In the genomic region with DNA sequence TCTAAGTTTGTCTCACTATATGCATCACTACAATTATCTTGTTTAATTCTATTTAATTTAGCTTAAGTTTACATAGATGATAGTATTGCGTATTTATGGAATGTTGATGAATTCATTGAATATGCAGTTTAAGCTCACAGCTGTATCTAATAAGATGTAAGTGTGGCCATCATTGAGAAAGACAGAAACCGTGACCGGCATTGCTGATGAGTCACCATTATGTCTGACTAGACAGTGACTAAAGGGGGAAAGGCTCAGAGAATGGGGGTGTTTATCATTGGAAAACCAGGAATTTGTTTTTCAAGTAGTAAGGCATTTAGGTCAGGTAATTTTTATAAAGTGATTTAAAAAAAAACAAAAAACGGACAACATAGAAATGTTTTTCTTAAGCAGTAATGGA, we compare ENCODE assay signal across 27 mouse cellular contexts. TPM values are rescaled to one million over a fixed set of nuclear protein-coding genes. Genes with fewer than 3 reads are reported as not detected.
DNase-seq lines count a peak whose midpoint lies in the region; ATAC-seq and TF ChIP-seq lines count a peak whose summit lies in the region.
"Had no signal": no experiment of that assay in that cellular context is flagged by ENCODE, and none has a peak within 500 bp of the region (broad histone marks: within the 10 kb centered on the region; RNA-seq: fewer than 3 reads in every experiment).

No protein-coding gene starts in this region.

- H3K27ac ChIP-seq in heart, adult 2 months, result no peak overlapping the region
- peak overlapping the region; percentile 84 for H3K27ac ChIP-seq in embryonic fibroblast, embryonic 13.5 days (ENCODE audit: insufficient read depth, low read length)
- H3K27ac ChIP-seq in liver, embryonic 12.5 days, result no peak overlapping the region
- H3K27ac ChIP-seq in midbrain, embryonic 15.5 days, result no peak overlapping the region
- H3K27ac ChIP-seq: embryonic facial prominence, embryonic 12.5 days; embryonic facial prominence, embryonic 15.5 days; forebrain, embryonic 12.5 days; forebrain, embryonic 15.5 days; hindbrain, embryonic 10.5 days; hindbrain, embryonic 13.5 days; intestine, embryonic 15.5 days had no signal

- no peak for TF ChIP-seq POLR2A in heart, adult 2 months (IDR thresholded peaks at IDR 0.05; ENCODE audit: insufficient read depth, low read depth, low read length)
- TF ChIP-seq POLR2A in embryonic fibroblast, embryonic 13.5 days (IDR thresholded peaks at IDR 0.05; ENCODE audit: low read depth, low read length), result no peak

- H3K9ac ChIP-seq in heart, adult 2 months (ENCODE audit: low read depth, low read length), result no peak overlapping the region
- no peak overlapping the region for H3K9ac ChIP-seq in liver, embryonic 12.5 days
- no peak overlapping the region for H3K9ac ChIP-seq in midbrain, embryonic 15.5 days
- H3K9ac ChIP-seq: embryonic facial prominence, embryonic 12.5 days; embryonic facial prominence, embryonic 15.5 days; forebrain, embryonic 12.5 days; forebrain, embryonic 15.5 days; hindbrain, embryonic 13.5 days; intestine, embryonic 15.5 days had no signal

- H3K79me2 ChIP-seq in heart, adult 2 months (replicated peaks; ENCODE audit: control insufficient read depth, insufficient read depth, low read length), result no peaks in the 10 kb centered on the region
- H3K79me2 ChIP-seq in C2C12 (ENCODE audit: control insufficient read depth, insufficient read depth), result peaks cover 26% of the 10 kb centered on the region

- no peaks in the 10 kb centered on the region for H3K36me3 ChIP-seq in heart, adult 2 months (ENCODE audit: control insufficient read depth, insufficient read depth, low read length)
- H3K36me3 ChIP-seq in C2C12 (ENCODE audit: control insufficient read depth, insufficient read depth), result peaks cover 20% of the 10 kb centered on the region
- H3K36me3 ChIP-seq in liver, embryonic 12.5 days, result no peaks in the 10 kb centered on the region; the same call in 1 of the 2 replicates
- no peaks in the 10 kb centered on the region for H3K36me3 ChIP-seq in midbrain, embryonic 15.5 days (replicated peaks)
- H3K36me3 ChIP-seq: embryonic facial prominence, embryonic 15.5 days; forebrain, embryonic 12.5 days; forebrain, embryonic 15.5 days; intestine, embryonic 15.5 days had no signal

- no peak overlapping the region for H3ac ChIP-seq in C2C12 (ENCODE audit: control insufficient read depth, insufficient read length, low read depth)

- no peak for TF ChIP-seq EP300 in heart, adult 2 months (IDR thresholded peaks at IDR 0.05; ENCODE audit: insufficient read depth, low read depth, low read length)

- ATAC-seq in liver, embryonic 12.5 days, result no peak
- no peak for ATAC-seq in midbrain, embryonic 15.5 days (replicated peaks)
- ATAC-seq: CD4-positive, CD25-positive, alpha-beta regulatory T cell, adult 4 months; forebrain, embryonic 15.5 days; hindbrain, embryonic 16.5 days; intestine, embryonic 15.5 days; Patski had no signal

- TF ChIP-seq CTCF in heart, adult 2 months (IDR thresholded peaks at IDR 0.05), result no peak
- TF ChIP-seq CTCF in C2C12 (IDR thresholded peaks at IDR 0.05; ENCODE audit: control insufficient read depth, insufficient read depth, insufficient read length), result no peak
- TF ChIP-seq CTCF in embryonic fibroblast, embryonic 13.5 days (IDR thresholded peaks at IDR 0.05; ENCODE audit: borderline replicate concordance, insufficient read depth, low read length), result no peak

- no peaks in the 10 kb centered on the region for H3K4me1 ChIP-seq in heart, adult 2 months (ENCODE audit: control insufficient read depth, insufficient read depth, low read length)
- no peaks in the 10 kb centered on the region; the same call in 1 of the 2 replicates for H3K4me1 ChIP-seq in embryonic fibroblast, embryonic 13.5 days (ENCODE audit: control insufficient read depth, insufficient read depth, low read length)
- no peaks in the 10 kb centered on the region for H3K4me1 ChIP-seq in liver, embryonic 12.5 days
- no peaks in the 10 kb centered on the region for H3K4me1 ChIP-seq in midbrain, embryonic 15.5 days
- H3K4me1 ChIP-seq: embryonic facial prominence, embryonic 12.5 days; embryonic facial prominence, embryonic 15.5 days; forebrain, embryonic 12.5 days; forebrain, embryonic 15.5 days; hindbrain, embryonic 10.5 days; hindbrain, embryonic 13.5 days; intestine, embryonic 15.5 days had no signal

- intact Hi-C loops in heart, adult 2 months (cut with DNase I), result no loop called here
- intact Hi-C loops in heart, postnatal 14 days (cut with DNase I), result no loop called here

- H3K79me3 ChIP-seq in C2C12 (ENCODE audit: low read depth), result peaks cover 7% of the 10 kb centered on the region

- H3K27me3 ChIP-seq in heart, adult 2 months (ENCODE audit: control insufficient read depth, insufficient read depth, low read length), result no peaks in the 10 kb centered on the region
- no peaks in the 10 kb centered on the region for H3K27me3 ChIP-seq in C2C12 (ENCODE audit: control insufficient read depth, insufficient read depth, insufficient read length)
- no peaks in the 10 kb centered on the region for H3K27me3 ChIP-seq in liver, embryonic 12.5 days (replicated peaks)
- H3K27me3 ChIP-seq in midbrain, embryonic 15.5 days (replicated peaks), result no peaks in the 10 kb centered on the region
- H3K27me3 ChIP-seq: embryonic facial prominence, embryonic 12.5 days; embryonic facial prominence, embryonic 15.5 days; forebrain, embryonic 12.5 days; forebrain, embryonic 15.5 days; hindbrain, embryonic 13.5 days; intestine, embryonic 15.5 days; Patski had no signal

- DNase-seq in heart, adult 11 months, result peak; percentile 0
- DNase-seq in heart, adult 2 months, result no peak
- no peak for DNase-seq in heart, postnatal 14 days
- DNase-seq: adrenal gland, postnatal 25 days; B cell, adult 2 months; cerebellum, adult 11-12 months; cerebellum, adult 8-10 months; cerebellum, postnatal 10 days; gastrocnemius, postnatal 25 days; heart, postnatal 36 days; kidney, adult 11 months had no signal

- H3K4me3 ChIP-seq in heart, adult 2 months, result no peak overlapping the region
- no peak overlapping the region for H3K4me3 ChIP-seq in C2C12 (ENCODE audit: insufficient read depth, poor library complexity, severe bottlenecking)
- H3K4me3 ChIP-seq in embryonic fibroblast, embryonic 13.5 days (ENCODE audit: insufficient read depth, low read length), result no peak overlapping the region
- no peak overlapping the region for H3K4me3 ChIP-seq in liver, embryonic 12.5 days
- no peak overlapping the region for H3K4me3 ChIP-seq in midbrain, embryonic 15.5 days
- H3K4me3 ChIP-seq: embryonic facial prominence, embryonic 12.5 days; embryonic facial prominence, embryonic 15.5 days; erythroblast, embryonic 14.5 days; forebrain, embryonic 12.5 days; forebrain, embryonic 15.5 days; hindbrain, embryonic 10.5 days; hindbrain, embryonic 13.5 days; intestine, embryonic 15.5 days had no signal

- WGBS in heart, adult 2 months, result 94% methylated on average over 4 of the region's 4 CpGs
- WGBS in liver, embryonic 12.5 days (ENCODE audit: insufficient replicate concordance), result 77% methylated on average over 4 of the region's 4 CpGs
- WGBS in midbrain, embryonic 15.5 days, result 92% methylated on average over 4 of the region's 4 CpGs

- H3K4me2 ChIP-seq in liver, embryonic 12.5 days, result no peak overlapping the region
- H3K4me2 ChIP-seq in midbrain, embryonic 15.5 days, result no peak overlapping the region
- H3K4me2 ChIP-seq: embryonic facial prominence, embryonic 12.5 days; embryonic facial prominence, embryonic 15.5 days; forebrain, embryonic 12.5 days; forebrain, embryonic 15.5 days; heart, embryonic 11.5 days; hindbrain, embryonic 13.5 days; intestine, embryonic 15.5 days had no signal

- H3K9me3 ChIP-seq in liver, embryonic 12.5 days (replicated peaks), result no peaks in the 10 kb centered on the region
- H3K9me3 ChIP-seq in midbrain, embryonic 15.5 days, result no peaks in the 10 kb centered on the region
- H3K9me3 ChIP-seq: embryonic facial prominence, embryonic 12.5 days; embryonic facial prominence, embryonic 15.5 days; forebrain, embryonic 12.5 days; forebrain, embryonic 15.5 days; hindbrain, embryonic 10.5 days; hindbrain, embryonic 13.5 days; intestine, embryonic 15.5 days had no signal

TF ChIP-seq in C2C12, 6 proteins besides CTCF, POLR2A, EP300 and RAD21:
- peak; percentile 90 for TF ChIP-seq FOSL1 (IDR thresholded peaks at IDR 0.05; ENCODE audit: insufficient read depth, low read length, poor library complexity, severe bottlenecking)
- no peak for TF ChIP-seq MAX (IDR thresholded peaks at IDR 0.05)
- peak; percentile 61 for TF ChIP-seq CEBPB (IDR thresholded peaks at IDR 0.05; ENCODE audit: low read depth)

RNA-seq across cellular contexts. Expression of a gene that starts 21.2 kb away (rescaled TPM):
- 1 to 10 TPM; 3.8 to 4.0 TPM for total RNA-seq in heart, adult 2 months (2021)
- 8.0 and 11.7 TPM in 2 replicates for polyA plus RNA-seq in heart, adult 2 months (2012; rRNA removed)
- 13.1 TPM for polyA plus RNA-seq in C2C12 (2012; fragmentation: generic; extraction: Trizol)
- polyA plus RNA-seq in embryonic fibroblast, embryonic 13.5 days (2011; ENCODE audit: insufficient read length, low read depth, missing spikeins), result 18.7 and 26.0 TPM in 2 replicates
- polyA plus RNA-seq in liver, embryonic 12.5 days (2016; fragmentation: Nextera tagmentation; extraction: Ambion mirVana), result 3.5 and 3.6 TPM in 2 replicates
- 9.8 and 11.0 TPM in 2 replicates for polyA plus RNA-seq in midbrain, embryonic 15.5 days (2015; fragmentation: Nextera tagmentation; extraction: Ambion mirVana)
- total RNA-seq in heart, postnatal 14 days (2021), result 1 to 10 TPM; 6.2 to 6.9 TPM
- polyA plus RNA-seq: erythroblast, embryonic 14.5 days had no signal

RNA-seq across cellular contexts. Expression of a gene that starts 21.2 kb away (rescaled TPM):
- total RNA-seq in heart, adult 2 months (2021), result 10 to 100 TPM; 51.8 to 52.4 TPM
- polyA plus RNA-seq in heart, adult 2 months (2012; rRNA removed), result 16.0 and 29.7 TPM in 2 replicates
- polyA plus RNA-seq in C2C12 (2012; fragmentation: generic; extraction: Trizol), result 8.3 TPM
- polyA plus RNA-seq in embryonic fibroblast, embryonic 13.5 days (2011; ENCODE audit: insufficient read length, low read depth, missing spikeins), result 25.6 and 29.3 TPM in 2 replicates
- 13.1 and 13.7 TPM in 2 replicates for polyA plus RNA-seq in liver, embryonic 12.5 days (2016; fragmentation: Nextera tagmentation; extraction: Ambion mirVana)
- polyA plus RNA-seq in midbrain, embryonic 15.5 days (2015; fragmentation: Nextera tagmentation; extraction: Ambion mirVana), result 14.8 and 16.6 TPM in 2 replicates
- 10 to 100 TPM; 42.6 to 47.3 TPM for total RNA-seq in heart, postnatal 14 days (2021)
